Mouse (Mus musculus) lung, embryonic 14.5 days (tissue): ENCODE results near the gene Abcb4. TPM values are rescaled to one million over a fixed set of nuclear protein-coding genes. Genes with fewer than 3 reads are reported as not detected.
A peak's percentile ranks its signal among the peaks of the same experiment; 100 is the strongest.
"Not testable (repeated sequence)": the region's sequence is repeated elsewhere in the genome, so short reads cannot be mapped to it uniquely, and the experiment has no call there.

Source experiments
- ATAC-seq: fragments of 200-750 bp; cut with Nextera tagmentation; 2 replicates; pipeline ENCODE4 v1.8.0; 2017; ENCODE audit warnings: mild to moderate bottlenecking, moderate TSS enrichment, moderate library complexity; ENCODE audit not compliant: insufficient read depth
- DNase-seq: peaks from one replicate; pipeline ENCODE4 v3.0.0-alpha.2; 2015
- H3K27ac ChIP-seq: fragments of 300-500 bp; sonication (generic); 2 replicates; pipeline ENCODE4 v1.5.1; 2014; ENCODE audit warnings: low read depth, mild to moderate bottlenecking, moderate library complexity
- H3K27me3 ChIP-seq: fragments of 300-500 bp; sonication (generic); 2 replicates; pipeline ENCODE4 v1.6.1; 2014; ENCODE audit warnings: low read length, control low read depth; ENCODE audit not compliant: insufficient read depth
- H3K36me3 ChIP-seq: fragments of 300-500 bp; sonication (generic); 2 replicates; pipeline ENCODE4 v1.6.1; 2014; ENCODE audit warnings: control low read depth; ENCODE audit not compliant: insufficient read depth
- H3K4me1 ChIP-seq: fragments of 300-500 bp; sonication (generic); 2 replicates; pipeline ENCODE4 v1.6.1; 2014; ENCODE audit warnings: antibody characterized with exemption, control low read depth; ENCODE audit not compliant: insufficient read depth
- H3K4me2 ChIP-seq: fragments of 300-500 bp; sonication (generic); 2 replicates; pipeline ENCODE4 v1.6.1; 2014; ENCODE audit warnings: mild to moderate bottlenecking
- H3K4me3 ChIP-seq: fragments of 300-500 bp; sonication (generic); 2 replicates; pipeline ENCODE4 v1.5.1; 2014; ENCODE audit warnings: low read depth, low read length
- H3K9ac ChIP-seq: fragments of 300-500 bp; sonication (generic); 2 replicates; pipeline ENCODE4 v1.6.1; 2014
- H3K9me3 ChIP-seq: fragments of 300-500 bp; sonication (generic); 2 replicates; pipeline ENCODE4 v1.6.1; 2016; ENCODE audit warnings: low read depth, low read length, control low read depth
- CTCF ChIP-seq: IDR thresholded peaks from 2 replicates; pipeline ENCODE4 v1.5.1; 2016; ENCODE audit warnings: antibody characterized with exemption, low read depth
- WGBS: fragments of 180-500 bp; shearing (Covaris S2); extraction: QIAGEN DNeasy Blood & Tissue Kit; methylation state at CpG from one replicate; pipeline ENCODE4 v1.1.7; 2014; 5-methylcytosine and 5-hydroxymethylcytosine counted together
- polyA plus RNA-seq: library from polyadenylated mRNA; unstranded; fragments of >200 nt; fragmentation: Nextera tagmentation; extraction: Ambion mirVana; gene quantifications from 2 replicates; pipeline ENCODE4 v1.2.1, GENCODE M21; 2014

Gene Abcb4
- polyA plus RNA-seq, 1 experiment from 2014 or later: 0.22 TPM

DNA sequence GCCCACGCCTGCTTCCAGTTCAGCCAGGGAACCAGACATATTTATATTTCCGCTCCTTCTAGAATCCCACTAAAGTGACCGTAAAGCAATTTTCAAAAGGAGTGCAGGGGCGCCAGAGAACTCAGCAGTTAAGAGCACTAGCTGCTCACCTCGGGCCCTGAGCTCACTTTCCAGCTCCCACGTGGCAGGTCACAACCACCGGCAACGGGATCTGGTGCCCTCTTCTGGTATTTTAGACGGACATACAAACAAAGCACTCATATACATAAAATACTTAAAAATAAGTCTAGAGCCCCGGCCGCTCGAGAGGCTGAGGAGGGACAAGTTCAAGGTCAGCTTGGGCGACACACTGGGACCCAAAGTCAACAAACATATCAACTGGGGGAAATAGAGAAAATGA, 97.0 kb downstream of the Abcb4 start:
- H3K9me3 ChIP-seq: no peaks in the 10 kb centered on the region
- WGBS: 89% methylated on average over 13 of the region's 13 CpGs
- no peaks in the 10 kb centered on the region for H3K27me3 ChIP-seq
- no peaks in the 10 kb centered on the region for H3K4me1 ChIP-seq
- DNase-seq (no peak), ATAC-seq (no peak)
- TF ChIP-seq CTCF: no peak
- peaks cover 45% of the 10 kb centered on the region for H3K36me3 ChIP-seq
- H3K9ac ChIP-seq: no peak overlapping the region
- no peak overlapping the region for H3K4me2 ChIP-seq
- no peak overlapping the region for H3K27ac ChIP-seq
- H3K4me3 ChIP-seq: no peak overlapping the region

DNA sequence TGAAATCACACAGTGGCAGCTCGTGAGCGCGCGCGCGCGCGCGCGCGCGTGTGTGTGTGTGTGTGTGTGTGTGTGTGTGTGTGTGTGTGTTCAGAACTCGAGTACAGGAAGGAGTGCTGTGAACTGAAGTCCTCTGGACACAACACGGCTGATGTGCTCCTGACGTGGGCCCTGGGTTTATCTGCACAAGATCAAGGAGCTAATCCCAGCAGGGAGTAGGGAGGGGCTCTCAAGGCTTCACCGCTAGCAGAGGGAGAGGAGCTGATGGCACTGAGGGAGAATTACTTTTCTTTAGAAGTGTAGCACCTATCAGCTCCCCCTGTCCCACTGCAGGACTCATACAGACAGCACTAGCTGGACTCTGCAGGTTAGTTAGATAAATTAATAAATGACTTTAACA, 98.1 kb downstream of the Abcb4 start:
- H3K4me1 ChIP-seq: no peaks in the 10 kb centered on the region
- no peak overlapping the region for H3K9ac ChIP-seq
- DNase-seq (no peak), ATAC-seq (no peak)
- TF ChIP-seq CTCF: no peak
- no peak overlapping the region for H3K27ac ChIP-seq
- H3K4me2 ChIP-seq: no peak overlapping the region
- H3K36me3 ChIP-seq: peaks cover 38% of the 10 kb centered on the region
- H3K4me3 ChIP-seq: no peak overlapping the region
- no peaks in the 10 kb centered on the region for H3K9me3 ChIP-seq
- 86% methylated on average over 16 of the region's 16 CpGs for WGBS
- H3K27me3 ChIP-seq: no peaks in the 10 kb centered on the region

DNA sequence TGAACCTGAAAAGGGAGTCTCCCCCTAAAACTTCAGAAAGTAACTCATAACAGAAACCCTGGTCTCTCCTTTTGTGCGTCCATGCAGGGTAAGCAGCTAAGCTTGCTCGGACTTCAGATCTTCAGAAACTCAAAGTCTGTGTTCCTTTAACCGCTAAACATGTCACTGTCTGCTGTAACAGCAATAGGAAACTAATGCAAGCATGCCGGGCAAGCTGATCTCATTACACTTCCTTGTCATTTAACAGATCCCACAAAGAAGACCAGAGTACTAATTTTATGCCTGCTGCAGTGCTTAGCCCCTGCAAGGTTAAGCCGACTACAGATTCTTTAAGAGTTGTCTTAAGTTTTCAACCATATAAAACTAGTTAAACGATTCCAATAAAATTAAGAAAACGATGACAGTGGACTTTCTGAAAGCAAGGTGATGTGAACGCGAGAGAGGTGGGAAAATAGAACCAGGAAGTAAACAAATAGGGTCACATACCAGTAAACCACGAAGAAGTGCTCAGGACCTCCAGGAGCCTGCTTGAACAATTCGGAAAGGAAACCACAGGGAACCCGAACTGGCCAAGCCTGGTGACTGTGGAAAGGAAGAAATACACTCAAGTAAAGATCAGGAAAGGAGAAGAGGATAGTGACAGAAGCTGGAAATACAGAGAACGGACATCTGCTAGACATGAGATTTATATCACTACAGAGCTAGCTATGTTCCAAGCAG, 102.6 kb downstream of the Abcb4 start:
- Histone ChIP-seq H3K27me3 (no peaks in the 10 kb centered on the region), H3K4me1 (no peaks in the 10 kb centered on the region), H3K4me3 (peak overlapping the region; percentile 68), H3K9ac (peak overlapping the region; percentile 73), H3K36me3 (peaks cover 17% of the 10 kb centered on the region; the same call in 1 of the 2 replicates), H3K27ac (0 out of 2 replicates have a peak overlapping the region, but pooled peaks have one; percentile 72), H3K9me3 (no peaks in the 10 kb centered on the region), H3K4me2 (peak overlapping the region; percentile 79)
- 14% methylated on average over 13 of the region's 13 CpGs for WGBS
- ATAC-seq (no peak), DNase-seq (peak; percentile 34)
- TF ChIP-seq CTCF: no peak

- peak within 1 kb of the TSS; percentile 68 for H3K4me3 ChIP-seq
- TF ChIP-seq CTCF: peak; percentile 29; the same call in 1 of the 2 replicates
- no peaks in the 10 kb centered on the region for H3K4me1 ChIP-seq
- DNase-seq (peak; percentile 98), ATAC-seq (peak; percentile 100)
- under 1% methylated on average over 54 of the region's 57 CpGs for WGBS
- H3K9me3 ChIP-seq: no peaks in the 10 kb centered on the region
- H3K27ac ChIP-seq: peak within 1 kb of the TSS; percentile 86
- peak within 1 kb of the TSS; percentile 73 for H3K9ac ChIP-seq
- peaks cover 10% of the 10 kb centered on the region; the same call in 1 of the 2 replicates for H3K36me3 ChIP-seq
- peak within 1 kb of the TSS; percentile 79 for H3K4me2 ChIP-seq
- no peaks in the 10 kb centered on the region for H3K27me3 ChIP-seq
Measured at GRCm38 (mm10) chr5:8996686-8997512, 103.4 kb downstream of the Abcb4 start, which contains the start of gene Crot. TSS of gene Crot (minus strand) at chr5:8997324.

- Histone ChIP-seq H3K36me3 (peaks cover 4% of the 10 kb centered on the region; the same call in 1 of the 2 replicates), H3K4me1 (no peaks in the 10 kb centered on the region), H3K4me2 (peak overlapping the region; percentile 79), H3K4me3 (peak overlapping the region; percentile 68), H3K27ac (peak overlapping the region; percentile 86), H3K27me3 (no peaks in the 10 kb centered on the region), H3K9ac (peak overlapping the region; percentile 73), H3K9me3 (no peaks in the 10 kb centered on the region)
- no peak; the same call in 1 of the 2 replicates for TF ChIP-seq CTCF
- 7% methylated on average over 8 of the region's 8 CpGs for WGBS
- ATAC-seq: peak; percentile 55
- DNase-seq: peak; percentile 66
Measured at GRCm38 (mm10) chr5:8997513-8997895, 104.0 kb downstream of the Abcb4 start.

GRCm38 (mm10) chr5:8999108-8999507, 105.6 kb downstream of the Abcb4 start:
- Histone ChIP-seq H3K4me3 (no peak overlapping the region), H3K4me1 (no peaks in the 10 kb centered on the region), H3K27ac (no peak overlapping the region), H3K9ac (no peak overlapping the region), H3K4me2 (no peak overlapping the region), H3K9me3 (no peaks in the 10 kb centered on the region), H3K36me3 (no peaks in the 10 kb centered on the region), H3K27me3 (no peaks in the 10 kb centered on the region)
- DNase-seq: no peak
- no peak for TF ChIP-seq CTCF
- ATAC-seq: no peak
- WGBS: 45% methylated on average over 4 of the region's 4 CpGs

DNA sequence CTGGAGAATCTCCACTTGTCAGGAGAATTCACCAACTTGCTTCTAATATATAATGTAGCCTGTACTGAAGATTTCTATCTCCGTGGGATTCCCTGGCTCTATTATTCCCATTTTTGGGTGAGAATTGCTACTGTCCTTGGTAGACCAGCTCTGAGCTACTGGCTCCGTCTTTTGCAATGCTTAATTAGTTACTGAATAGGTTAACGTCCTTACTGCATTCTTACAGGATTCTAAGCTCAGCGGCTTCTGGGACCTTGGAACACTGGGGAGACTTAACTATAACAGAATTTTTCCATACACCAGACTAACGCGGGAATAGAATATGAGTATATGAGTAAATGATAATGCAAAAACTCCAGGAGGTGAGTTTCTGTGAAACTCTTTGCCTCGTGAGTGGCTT, 106.5 kb downstream of the Abcb4 start:
- not testable (repeated sequence) for H3K4me2 ChIP-seq, H3K27ac ChIP-seq, H3K9ac ChIP-seq, ATAC-seq, H3K27me3 ChIP-seq, H3K36me3 ChIP-seq, DNase-seq, H3K4me3 ChIP-seq, H3K4me1 ChIP-seq, H3K9me3 ChIP-seq
- 45% methylated on average over 7 of the region's 7 CpGs for WGBS

DNA sequence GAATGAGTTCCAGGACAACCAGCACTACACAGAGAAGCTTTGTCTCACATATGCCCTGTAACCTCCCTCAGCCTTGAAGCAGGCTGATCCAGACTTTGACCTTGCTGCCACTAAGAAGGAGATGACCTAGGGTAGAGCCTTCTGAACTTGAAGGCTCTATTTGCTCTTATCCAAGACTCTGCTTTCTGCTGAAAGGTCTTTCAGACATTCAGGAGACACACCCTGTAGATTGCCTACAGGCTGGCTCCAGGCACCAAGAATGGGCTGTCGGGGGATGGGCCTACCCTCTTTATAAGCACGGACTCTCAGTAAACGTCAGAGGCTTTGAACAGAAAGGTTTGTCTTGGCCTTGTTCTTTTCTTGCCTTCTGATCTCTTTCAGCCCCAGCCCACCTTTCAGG, 113.1 kb downstream of the Abcb4 start:
- not testable (repeated sequence) for ATAC-seq, DNase-seq, H3K4me2 ChIP-seq, H3K36me3 ChIP-seq, H3K4me3 ChIP-seq, H3K9ac ChIP-seq, H3K9me3 ChIP-seq, H3K27me3 ChIP-seq, H3K4me1 ChIP-seq, H3K27ac ChIP-seq
- 46% methylated on average over 3 of the region's 3 CpGs for WGBS
